Mouse (Mus musculus): Measurements from ENCODE around the gene Hoxa10. TPM values are rescaled to one million over a fixed set of nuclear protein-coding genes. Genes with fewer than 3 reads are reported as not detected.
A peak's percentile ranks its signal among the peaks of the same experiment; 100 is the strongest.

Hoxa10 gene
- polyA plus RNA-seq, 1 experiment from 2014 or later, result 79.4 TPM

DNA sequence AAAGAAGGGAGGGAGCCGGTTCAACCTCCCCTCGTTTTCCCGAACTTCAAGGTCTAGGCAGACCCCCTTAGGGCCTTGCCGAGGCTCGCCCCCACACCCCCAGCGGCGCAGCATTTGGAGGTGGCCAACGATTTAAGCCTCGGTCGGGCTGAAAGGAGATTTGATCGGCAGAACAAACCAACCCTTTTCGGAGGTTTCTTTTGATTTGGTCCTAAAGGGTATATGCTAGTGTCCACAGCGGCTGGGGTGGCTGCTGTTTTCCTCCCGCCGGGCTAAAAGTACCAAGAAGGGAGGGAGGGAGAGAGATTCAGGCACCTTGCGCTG is 8.7 kb upstream of the Hoxa10 start:
- Histone ChIP-seq H3K9ac (replicated peaks; ENCODE audit: low read depth, low read length) (no peak overlapping the region), H3K9me3 (ENCODE audit: control insufficient read depth, low read length) (no peaks in the 10 kb centered on the region), H3K27me3 (ENCODE audit: control insufficient read depth, insufficient read depth, low read length) (peaks cover 33% of the 10 kb centered on the region), H3K4me1 (ENCODE audit: control insufficient read depth, insufficient read depth, low read length) (no peaks in the 10 kb centered on the region), H3K36me3 (ENCODE audit: control insufficient read depth, insufficient read depth, low read length) (no peaks in the 10 kb centered on the region), H3K4me3 (ENCODE audit: low read depth, low read length) (peak overlapping the region; percentile 7; the same call in 1 of the 2 replicates), H3K27ac (ENCODE audit: low read depth, low read length) (peak overlapping the region; percentile 12; the same call in 1 of the 2 replicates), H3K4me2 (ENCODE audit: low read depth, low read length) (peak overlapping the region; percentile 36)
- 3% methylated on average over 16 of the region's 16 CpGs for WGBS
- ATAC-seq (ENCODE audit: low read depth), result no peak

- Histone ChIP-seq H3K36me3 (ENCODE audit: control insufficient read depth, insufficient read depth, low read length) (no peaks in the 10 kb centered on the region), H3K27ac (ENCODE audit: low read depth, low read length) (peak overlapping the region; percentile 64; the same call in 1 of the 2 replicates), H3K4me3 (ENCODE audit: low read depth, low read length) (peak overlapping the region; percentile 22; the same call in 1 of the 2 replicates), H3K9me3 (ENCODE audit: control insufficient read depth, low read length) (no peaks in the 10 kb centered on the region), H3K4me1 (ENCODE audit: control insufficient read depth, insufficient read depth, low read length) (no peaks in the 10 kb centered on the region), H3K27me3 (ENCODE audit: control insufficient read depth, insufficient read depth, low read length) (peaks cover 31% of the 10 kb centered on the region), H3K4me2 (ENCODE audit: low read depth, low read length) (peak overlapping the region; percentile 36), H3K9ac (replicated peaks; ENCODE audit: low read depth, low read length) (no peak overlapping the region)
- 3% methylated on average over 27 of the region's 27 CpGs for WGBS
- peak; percentile 5; the same call in 1 of the 2 replicates for ATAC-seq (ENCODE audit: low read depth)
Measured at GRCm38 (mm10) chr6:52248638-52249414, 8.2 kb upstream of the Hoxa10 start.

DNA sequence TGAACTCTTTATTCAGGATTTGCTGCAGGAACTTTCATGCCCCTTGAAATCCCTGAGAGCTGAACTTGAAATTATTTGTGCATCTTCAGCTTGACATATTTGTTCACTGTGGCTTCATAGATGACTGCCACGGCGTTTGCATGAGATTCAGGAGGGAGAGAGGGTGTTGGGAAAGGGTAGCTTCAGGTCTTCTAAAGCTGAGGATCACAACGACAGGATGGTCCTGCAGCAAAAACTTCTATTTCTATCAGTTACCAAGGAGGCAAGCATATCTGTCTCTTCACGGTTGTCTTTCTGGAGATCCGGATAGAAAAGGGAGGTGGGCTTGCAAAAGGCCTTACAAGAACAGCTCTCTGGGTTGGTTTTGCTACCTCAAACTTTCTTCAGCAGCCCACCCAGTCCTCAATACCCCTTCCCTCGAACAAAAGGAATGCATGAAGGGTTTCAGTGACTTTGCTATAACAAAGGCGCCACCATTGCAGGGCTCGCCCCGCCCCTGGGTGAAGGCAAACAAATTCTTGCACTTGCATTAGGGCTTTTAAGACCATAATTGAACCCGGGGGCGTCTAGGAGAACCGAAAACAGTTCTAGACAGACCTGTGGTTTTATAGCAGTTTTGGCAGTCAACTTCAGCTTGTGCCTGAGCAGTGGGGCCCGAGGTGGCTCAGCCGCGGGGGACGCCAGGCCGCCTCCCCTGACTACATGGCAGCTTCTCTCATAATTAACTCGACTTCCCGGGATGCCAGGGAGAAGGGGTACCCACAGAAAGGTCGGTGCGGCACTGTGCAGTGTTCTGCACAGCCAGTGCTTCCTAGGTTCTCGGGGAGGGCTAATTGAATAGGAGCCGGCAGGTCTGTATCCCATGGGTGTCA is 7.3 kb upstream of the Hoxa10 start:
- Histone ChIP-seq H3K9ac (replicated peaks; ENCODE audit: low read depth, low read length) (no peak overlapping the region), H3K4me3 (ENCODE audit: low read depth, low read length) (peak overlapping the region; percentile 22; the same call in 1 of the 2 replicates), H3K27me3 (ENCODE audit: control insufficient read depth, insufficient read depth, low read length) (peaks cover 35% of the 10 kb centered on the region), H3K4me1 (ENCODE audit: control insufficient read depth, insufficient read depth, low read length) (no peaks in the 10 kb centered on the region), H3K4me2 (ENCODE audit: low read depth, low read length) (peak overlapping the region; percentile 36; the same call in 1 of the 2 replicates), H3K9me3 (ENCODE audit: control insufficient read depth, low read length) (no peaks in the 10 kb centered on the region), H3K27ac (ENCODE audit: low read depth, low read length) (peak overlapping the region; percentile 64; the same call in 1 of the 2 replicates), H3K36me3 (ENCODE audit: control insufficient read depth, insufficient read depth, low read length) (no peaks in the 10 kb centered on the region)
- peak; percentile 12; the same call in 1 of the 2 replicates for ATAC-seq (ENCODE audit: low read depth)
- WGBS, result 2% methylated on average over 23 of the region's 23 CpGs

DNA sequence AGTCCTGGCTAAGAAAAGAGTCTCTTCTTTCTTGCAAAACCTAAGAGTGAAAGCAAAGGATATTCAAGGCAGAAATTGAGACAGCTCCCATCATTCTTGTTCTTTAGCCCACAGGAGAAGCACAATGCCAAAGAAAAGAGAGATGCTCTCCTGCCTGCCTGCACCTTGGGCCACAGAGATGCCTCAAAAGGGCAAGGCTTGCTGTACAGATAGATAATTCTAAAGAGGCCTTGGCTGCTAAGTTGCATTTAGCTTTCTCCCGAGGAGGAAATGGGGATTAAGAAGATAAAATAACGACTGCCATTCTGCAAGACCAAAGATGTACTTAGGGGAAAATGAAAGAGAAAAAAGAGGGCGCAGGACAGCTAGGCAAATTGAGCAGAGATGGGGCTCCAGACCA is 6.3 kb upstream of the Hoxa10 start:
- ATAC-seq (ENCODE audit: low read depth), result no peak
- H3K9me3 ChIP-seq (ENCODE audit: control insufficient read depth, low read length), result no peaks in the 10 kb centered on the region
- H3K27me3 ChIP-seq (ENCODE audit: control insufficient read depth, insufficient read depth, low read length), result peaks cover 39% of the 10 kb centered on the region
- no peaks in the 10 kb centered on the region for H3K36me3 ChIP-seq (ENCODE audit: control insufficient read depth, insufficient read depth, low read length)
- peak overlapping the region; percentile 40 for H3K4me2 ChIP-seq (ENCODE audit: low read depth, low read length)
- WGBS, result 3% methylated on average over 3 of the region's 3 CpGs
- peak overlapping the region; percentile 48 for H3K9ac ChIP-seq (replicated peaks; ENCODE audit: low read depth, low read length)
- H3K4me3 ChIP-seq (ENCODE audit: low read depth, low read length), result peak overlapping the region; percentile 30
- no peak overlapping the region for H3K27ac ChIP-seq (ENCODE audit: low read depth, low read length)
- H3K4me1 ChIP-seq (ENCODE audit: control insufficient read depth, insufficient read depth, low read length), result no peaks in the 10 kb centered on the region

- H3K9ac ChIP-seq (replicated peaks; ENCODE audit: low read depth, low read length), result peak overlapping the region; percentile 48
- no peaks in the 10 kb centered on the region for H3K36me3 ChIP-seq (ENCODE audit: control insufficient read depth, insufficient read depth, low read length)
- H3K4me3 ChIP-seq (ENCODE audit: low read depth, low read length), result peak overlapping the region; percentile 30
- no peaks in the 10 kb centered on the region for H3K4me1 ChIP-seq (ENCODE audit: control insufficient read depth, insufficient read depth, low read length)
- peak overlapping the region; percentile 40 for H3K4me2 ChIP-seq (ENCODE audit: low read depth, low read length)
- peak overlapping the region; percentile 60; the same call in 1 of the 2 replicates for H3K27ac ChIP-seq (ENCODE audit: low read depth, low read length)
- ATAC-seq (ENCODE audit: low read depth), result no peak
- H3K27me3 ChIP-seq (ENCODE audit: control insufficient read depth, insufficient read depth, low read length), result peaks cover 38% of the 10 kb centered on the region
- H3K9me3 ChIP-seq (ENCODE audit: control insufficient read depth, low read length), result no peaks in the 10 kb centered on the region
- WGBS, result 2% methylated on average over 26 of the region's 26 CpGs
Measured at GRCm38 (mm10) chr6:52246403-52246803, 5.7 kb upstream of the Hoxa10 start.

DNA sequence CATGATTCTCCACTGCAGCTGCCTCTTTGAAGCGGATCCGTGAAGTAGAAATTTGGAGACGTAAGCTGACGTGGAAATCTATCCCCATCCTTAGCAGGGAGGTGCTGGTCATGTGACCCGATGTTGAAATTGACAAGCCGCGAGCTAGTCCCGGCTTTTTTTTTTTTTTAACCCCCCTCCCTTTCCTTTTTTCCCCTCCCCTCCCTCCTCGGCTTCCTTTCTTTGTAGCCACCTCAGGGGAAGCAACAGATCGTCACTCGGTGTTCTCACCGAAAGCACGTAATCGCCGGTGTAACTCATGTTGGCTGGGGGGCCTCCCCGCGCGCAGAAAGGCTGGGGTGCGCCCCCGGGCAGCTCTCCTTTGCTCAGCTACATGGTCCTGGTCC is 5.1 kb upstream of the Hoxa10 start, which contains the start of gene Hoxa11:
TSS of gene Hoxa11 (minus strand) at position 54 of the 386 bp plus-strand sequence.
- H3K4me3 ChIP-seq (ENCODE audit: low read depth, low read length), result peak within 1 kb of the TSS; percentile 30
- under 1% methylated on average over 20 of the region's 20 CpGs for WGBS
- H3K4me1 ChIP-seq (ENCODE audit: control insufficient read depth, insufficient read depth, low read length), result no peaks in the 10 kb centered on the region; the same call in 1 of the 2 replicates
- no peaks in the 10 kb centered on the region for H3K9me3 ChIP-seq (ENCODE audit: control insufficient read depth, low read length)
- H3K27ac ChIP-seq (ENCODE audit: low read depth, low read length), result peak within 1 kb of the TSS; percentile 70
- peak; percentile 7; the same call in 1 of the 2 replicates for ATAC-seq (ENCODE audit: low read depth)
- no peaks in the 10 kb centered on the region for H3K36me3 ChIP-seq (ENCODE audit: control insufficient read depth, insufficient read depth, low read length)
- peak within 1 kb of the TSS; percentile 50 for H3K9ac ChIP-seq (replicated peaks; ENCODE audit: low read depth, low read length)
- peaks cover 35% of the 10 kb centered on the region for H3K27me3 ChIP-seq (ENCODE audit: control insufficient read depth, insufficient read depth, low read length)
- H3K4me2 ChIP-seq (ENCODE audit: low read depth, low read length), result peak within 1 kb of the TSS; percentile 40

- no peaks in the 10 kb centered on the region; the same call in 1 of the 2 replicates for H3K4me1 ChIP-seq (ENCODE audit: control insufficient read depth, insufficient read depth, low read length)
- H3K27ac ChIP-seq (ENCODE audit: low read depth, low read length), result peak overlapping the region; percentile 70
- peak overlapping the region; percentile 40 for H3K4me2 ChIP-seq (ENCODE audit: low read depth, low read length)
- H3K9me3 ChIP-seq (ENCODE audit: control insufficient read depth, low read length), result no peaks in the 10 kb centered on the region
- no peak for ATAC-seq (ENCODE audit: low read depth)
- peak overlapping the region; percentile 30 for H3K4me3 ChIP-seq (ENCODE audit: low read depth, low read length)
- H3K27me3 ChIP-seq (ENCODE audit: control insufficient read depth, insufficient read depth, low read length), result peaks cover 32% of the 10 kb centered on the region
- WGBS, result under 1% methylated on average over 71 of the region's 71 CpGs
- H3K36me3 ChIP-seq (ENCODE audit: control insufficient read depth, insufficient read depth, low read length), result no peaks in the 10 kb centered on the region
- peak overlapping the region; percentile 50 for H3K9ac ChIP-seq (replicated peaks; ENCODE audit: low read depth, low read length)
Measured at GRCm38 (mm10) chr6:52245040-52245756, 4.5 kb upstream of the Hoxa10 start.

- 1% methylated on average over 23 of the region's 23 CpGs for WGBS
- no peak for ATAC-seq (ENCODE audit: low read depth)
- Histone ChIP-seq H3K36me3 (ENCODE audit: control insufficient read depth, insufficient read depth, low read length) (no peaks in the 10 kb centered on the region), H3K27me3 (ENCODE audit: control insufficient read depth, insufficient read depth, low read length) (peaks cover 29% of the 10 kb centered on the region), H3K4me1 (ENCODE audit: control insufficient read depth, insufficient read depth, low read length) (no peaks in the 10 kb centered on the region; the same call in 1 of the 2 replicates), H3K9ac (replicated peaks; ENCODE audit: low read depth, low read length) (peak overlapping the region; percentile 50), H3K9me3 (ENCODE audit: control insufficient read depth, low read length) (no peaks in the 10 kb centered on the region), H3K27ac (ENCODE audit: low read depth, low read length) (peak overlapping the region; percentile 70; the same call in 1 of the 2 replicates), H3K4me2 (ENCODE audit: low read depth, low read length) (peak overlapping the region; percentile 40), H3K4me3 (ENCODE audit: low read depth, low read length) (peak overlapping the region; percentile 30)
Measured at GRCm38 (mm10) chr6:52244471-52245039, 3.9 kb upstream of the Hoxa10 start.
